Mouse (Mus musculus) spleen, adult 2 months (tissue): Measurements from ENCODE around the gene Eif2ak1. TPM values are rescaled to one million over a fixed set of nuclear protein-coding genes. Genes with fewer than 3 reads are reported as not detected.

Source experiments
- DNase-seq, 2 experiments: peaks; one replicate each; pipeline versions ENCODE4 v3.0.0 to v3.0.0-alpha.2; 2012 to 2021; ENCODE audit warnings: low spot score in 2 of 2, low read depth in 1 of 2
- H3K27ac ChIP-seq: fragments of 200-500 bp; 2 replicates; pipeline ENCODE4 v1.5.1; 2012; ENCODE audit warnings: low read length, inconsistent platforms; ENCODE audit not compliant: insufficient read depth
- H3K27me3 ChIP-seq: fragments of 200-500 bp; 2 replicates; pipeline ENCODE4 v1.6.1; 2012; ENCODE audit warnings: mild to moderate bottlenecking, moderate library complexity, low read length, inconsistent platforms; ENCODE audit not compliant: control insufficient read depth, insufficient read depth
- H3K36me3 ChIP-seq: fragments of 200-500 bp; 2 replicates; pipeline ENCODE4 v1.6.1; 2012; ENCODE audit warnings: mild to moderate bottlenecking, low read length, inconsistent platforms; ENCODE audit not compliant: control insufficient read depth, insufficient read depth
- H3K4me1 ChIP-seq: fragments of 200-500 bp; 2 replicates; pipeline ENCODE4 v1.6.1; 2011; ENCODE audit warnings: inconsistent platforms; ENCODE audit not compliant: control insufficient read depth, insufficient read depth, insufficient read length
- H3K4me3 ChIP-seq: fragments of 200-500 bp; 2 replicates; pipeline ENCODE4 v1.5.1; 2011; ENCODE audit warnings: mild to moderate bottlenecking, inconsistent platforms; ENCODE audit not compliant: insufficient read depth, insufficient read length; ENCODE audit errors: extremely low read depth
- CTCF ChIP-seq: fragments of 200-500 bp; IDR thresholded peaks from 2 replicates; pipeline ENCODE4 v1.5.1; 2011; ENCODE audit warnings: mild to moderate bottlenecking, inconsistent platforms; ENCODE audit not compliant: insufficient read depth, insufficient read length, insufficient replicate concordance; ENCODE audit errors: extremely low read depth
- POLR2A ChIP-seq: fragments of 200-500 bp; IDR thresholded peaks from 2 replicates; pipeline ENCODE4 v1.6.1; 2011; ENCODE audit warnings: low read depth, low read length, inconsistent platforms
- whole genome bisulfite sequencing: fragments of 180-500 bp; shearing (Covaris S2); methylation state at CpG from one replicate; pipeline ENCODE4 v1.1.7; 2018; 5-methylcytosine and 5-hydroxymethylcytosine counted together
- polyA plus RNA-seq: library from polyadenylated mRNA; depleted of rRNA; stranded (reverse); fragments of >200 nt; gene quantifications from 2 replicates; pipeline ENCODE4 v1.2.3, GENCODE M21; 2012

Eif2ak1 gene
- polyA plus RNA-seq, 1 experiment = 23.8 TPM

DNA sequence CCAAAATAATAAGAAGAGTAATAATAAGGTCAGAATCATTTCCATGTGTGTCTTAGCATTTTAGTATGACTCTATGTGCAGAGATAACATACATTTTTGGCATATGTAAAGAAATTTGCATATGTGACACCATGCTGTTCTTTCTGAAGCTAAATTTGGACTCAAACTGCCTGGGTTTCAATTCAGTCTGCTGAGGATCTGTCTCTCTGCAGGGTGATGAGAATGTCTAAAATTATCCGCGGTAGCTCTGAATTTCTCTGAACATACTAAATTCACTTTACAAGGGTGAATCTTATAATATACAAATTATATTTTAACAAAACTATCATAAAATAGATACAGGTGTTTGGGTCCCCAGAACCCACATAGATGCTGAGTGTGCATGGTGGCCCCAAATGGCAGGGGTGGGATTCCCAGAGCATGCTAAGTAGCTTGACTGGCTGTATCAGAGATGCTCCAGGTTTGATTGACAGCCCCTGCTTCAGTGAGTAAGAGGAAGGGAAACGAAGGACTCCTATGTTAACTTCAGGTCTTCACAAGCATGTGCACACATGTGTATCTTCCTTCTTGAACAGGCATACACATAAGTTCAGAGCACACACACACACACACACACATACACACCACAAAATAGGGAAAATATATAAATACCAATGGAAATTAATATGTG lies 8.0 kb upstream of the Eif2ak1 start:
- H3K36me3 ChIP-seq = no peaks in the 10 kb centered on the region
- TF ChIP-seq POLR2A (no peak), CTCF (no peak)
- DNase-seq = no peak
- H3K4me3 ChIP-seq = no peak overlapping the region
- no peaks in the 10 kb centered on the region for H3K4me1 ChIP-seq
- 59% methylated on average over 3 of the region's 3 CpGs for WGBS
- H3K27ac ChIP-seq = no peak overlapping the region
- no peaks in the 10 kb centered on the region for H3K27me3 ChIP-seq

DNA sequence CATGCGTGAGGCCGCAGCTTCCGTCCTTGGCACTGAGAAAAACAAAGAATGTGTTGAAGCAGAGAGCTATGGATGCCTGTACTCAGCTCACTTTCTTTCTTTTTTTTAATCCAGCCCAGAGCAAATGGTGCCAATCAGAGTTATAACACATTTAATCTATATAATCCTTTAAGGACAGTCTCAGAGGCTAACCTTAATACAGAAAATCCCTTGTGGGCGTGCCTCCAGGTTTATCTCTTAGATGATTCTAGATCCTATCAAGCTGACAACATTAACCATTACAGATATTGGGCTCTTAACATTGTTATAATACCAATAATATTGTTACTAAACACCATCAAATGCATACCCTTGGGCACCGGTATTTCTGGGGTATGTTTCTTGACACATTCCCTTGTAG lies 5.9 kb upstream of the Eif2ak1 start:
- Histone ChIP-seq H3K27me3 (no peaks in the 10 kb centered on the region), H3K4me3 (no peak overlapping the region), H3K36me3 (no peaks in the 10 kb centered on the region), H3K4me1 (no peaks in the 10 kb centered on the region), H3K27ac (no peak overlapping the region)
- 88% methylated on average over 5 of the region's 5 CpGs for WGBS
- TF ChIP-seq POLR2A (no peak), CTCF (no peak)
- DNase-seq = no peak

DNA sequence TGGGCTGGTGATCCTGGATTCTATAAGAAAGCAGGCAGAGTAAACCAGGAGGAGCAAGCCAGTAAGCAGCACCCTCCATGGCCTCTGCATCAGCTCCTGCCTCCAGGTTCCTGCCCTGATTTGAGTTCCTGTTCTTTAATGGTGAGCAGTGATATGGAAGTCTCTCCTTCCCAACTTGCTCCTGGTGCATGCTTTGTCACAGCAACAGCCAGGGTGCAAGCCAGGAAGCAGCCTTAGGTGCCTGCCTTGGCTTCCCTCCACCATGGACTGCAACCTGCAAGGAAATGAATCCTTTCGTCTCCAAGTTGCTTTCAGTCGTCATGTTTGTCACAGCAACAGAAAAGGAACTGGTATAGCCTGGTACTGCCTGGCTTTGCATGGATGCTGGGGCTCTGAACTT lies 3.0 kb upstream of the Eif2ak1 start:
- H3K4me3 ChIP-seq = no peak overlapping the region
- TF ChIP-seq CTCF (no peak), POLR2A (no peak)
- H3K4me1 ChIP-seq = peaks cover 6% of the 10 kb centered on the region
- no peaks in the 10 kb centered on the region for H3K27me3 ChIP-seq
- no peaks in the 10 kb centered on the region for H3K36me3 ChIP-seq
- DNase-seq = no peak
- H3K27ac ChIP-seq = no peak overlapping the region
- 70% methylated on average over 2 of the region's 2 CpGs for WGBS

DNA sequence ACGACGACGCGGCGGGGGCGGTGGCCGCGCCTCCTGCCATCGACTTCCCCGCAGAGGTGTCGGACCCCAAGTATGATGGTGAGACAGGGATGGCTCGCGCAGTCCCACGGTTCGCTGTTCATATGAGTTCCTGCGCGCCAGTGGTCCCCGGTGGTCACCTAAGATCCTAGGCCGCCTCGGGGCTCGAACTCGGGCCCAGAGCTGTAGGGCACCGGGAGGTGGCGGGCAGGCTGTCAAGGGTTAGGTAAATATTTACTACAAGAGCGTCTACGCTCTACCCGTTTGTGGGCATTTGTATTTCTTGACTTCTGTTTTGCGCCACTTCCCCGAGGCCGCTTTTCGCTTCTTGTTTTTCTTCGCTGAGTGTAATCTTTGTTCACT lies 333 bp downstream of the Eif2ak1 start:
- under 1% methylated on average over 32 of the region's 32 CpGs for WGBS
- Histone ChIP-seq H3K27me3 (no peaks in the 10 kb centered on the region), H3K27ac (peak overlapping the region; percentile 80), H3K4me3 (peak overlapping the region; percentile 97), H3K4me1 (peaks cover 6% of the 10 kb centered on the region), H3K36me3 (no peaks in the 10 kb centered on the region)
- DNase-seq = no peak
- no peak for TF ChIP-seq POLR2A
- TF ChIP-seq CTCF = no peak

DNA sequence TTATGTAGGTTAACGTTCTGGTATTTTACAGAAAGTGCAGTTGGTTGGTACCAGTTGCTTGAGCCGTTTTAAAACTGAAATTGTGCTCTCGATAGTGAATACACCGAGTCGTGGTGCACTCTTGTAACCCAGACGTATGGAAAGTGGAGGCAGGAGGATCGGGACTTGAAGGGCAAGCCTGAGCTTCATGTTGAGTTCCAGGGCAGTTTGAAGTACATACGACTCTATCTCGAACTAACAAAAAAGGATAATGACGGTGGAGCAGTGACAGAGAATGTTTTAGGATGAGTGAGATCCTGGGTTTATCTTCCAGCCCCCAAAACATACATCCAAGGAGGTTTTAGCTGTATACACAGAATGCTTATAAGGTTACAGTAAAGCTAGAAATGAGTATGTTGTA lies 873 bp downstream of the Eif2ak1 start:
- H3K4me3 ChIP-seq = peak overlapping the region; percentile 97
- WGBS = 7% methylated on average over 10 of the region's 10 CpGs
- peaks cover 6% of the 10 kb centered on the region for H3K4me1 ChIP-seq
- H3K27me3 ChIP-seq = no peaks in the 10 kb centered on the region
- H3K27ac ChIP-seq = peak overlapping the region; percentile 57
- no peak for DNase-seq
- no peak for TF ChIP-seq POLR2A
- no peak for TF ChIP-seq CTCF
- no peaks in the 10 kb centered on the region for H3K36me3 ChIP-seq

DNA sequence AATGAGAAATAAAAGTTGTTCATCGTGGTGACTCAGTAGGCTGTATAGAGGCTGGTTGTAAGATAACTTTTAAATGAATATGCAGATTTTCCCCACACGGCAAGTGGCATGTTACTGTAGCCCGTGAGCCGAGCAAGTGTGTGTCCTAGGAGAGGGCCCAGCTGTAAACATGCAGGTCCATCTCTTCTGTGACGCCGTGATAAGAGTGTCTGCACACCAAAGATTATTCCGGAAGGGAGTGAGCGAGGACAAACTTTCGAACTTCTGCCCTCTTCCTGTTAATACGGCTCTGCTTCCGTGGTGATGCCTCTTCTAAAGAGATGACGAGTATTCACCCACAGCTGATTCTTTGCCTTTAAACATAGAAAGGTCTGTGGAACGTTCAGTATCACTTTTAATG lies 1.4 kb downstream of the Eif2ak1 start:
- H3K4me3 ChIP-seq = no peak overlapping the region
- no peak overlapping the region for H3K27ac ChIP-seq
- no peak for DNase-seq
- H3K27me3 ChIP-seq = no peaks in the 10 kb centered on the region
- H3K36me3 ChIP-seq = no peaks in the 10 kb centered on the region
- TF ChIP-seq POLR2A = no peak
- no peak for TF ChIP-seq CTCF
- peaks cover 6% of the 10 kb centered on the region for H3K4me1 ChIP-seq
- 65% methylated on average over 13 of the region's 13 CpGs for WGBS

DNA sequence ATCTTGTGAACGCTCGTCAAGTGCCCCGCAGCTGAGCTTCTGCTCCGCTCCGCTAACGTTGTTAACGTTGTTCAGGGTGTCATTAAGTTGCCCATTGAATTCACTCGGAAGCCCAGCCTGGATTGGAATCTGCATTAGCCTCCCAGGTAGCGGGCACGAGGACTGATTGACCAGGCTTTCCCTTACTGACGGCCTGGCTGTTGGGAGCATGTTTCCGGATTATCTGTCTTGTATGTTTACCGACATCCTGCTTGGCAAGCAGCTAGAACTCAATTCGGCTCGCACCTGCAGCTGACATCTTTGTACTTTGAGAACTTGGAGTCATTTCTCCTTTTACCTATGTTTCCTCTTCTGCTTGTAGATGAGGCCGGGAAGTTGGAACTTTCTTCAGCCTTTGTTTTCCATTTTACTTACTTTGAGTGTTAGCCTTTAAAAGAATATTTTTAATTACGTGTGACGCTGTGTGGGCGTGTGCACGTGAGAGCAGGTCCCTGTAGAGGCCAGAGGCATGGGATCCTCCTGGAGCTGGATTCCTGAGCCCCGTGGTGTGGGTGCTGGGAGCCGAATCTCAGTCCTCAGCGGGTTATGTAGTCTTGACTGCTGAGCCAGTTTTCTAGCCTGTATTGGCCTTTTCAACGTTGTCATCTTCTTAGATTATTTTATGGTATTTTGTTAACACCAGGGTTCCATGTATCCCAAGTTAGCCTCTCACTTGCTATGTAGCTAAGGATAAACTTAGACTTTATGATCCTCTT lies 2.5 kb downstream of the Eif2ak1 start:
- Histone ChIP-seq H3K27ac (no peak overlapping the region), H3K4me1 (peaks cover 6% of the 10 kb centered on the region), H3K27me3 (no peaks in the 10 kb centered on the region), H3K36me3 (no peaks in the 10 kb centered on the region), H3K4me3 (no peak overlapping the region)
- WGBS = 93% methylated on average over 24 of the region's 24 CpGs
- TF ChIP-seq CTCF (no peak), POLR2A (no peak)
- DNase-seq = no peak
